Mouse (Mus musculus) left cerebral cortex, postnatal 14 days (tissue): ENCODE data around the gene Pptc7. TPM values are rescaled to one million over a fixed set of nuclear protein-coding genes. Genes with fewer than 3 reads are reported as not detected.

Source experiments
- DNase-seq, 2 experiments: peaks; one replicate each; pipeline ENCODE4 v3.0.0; 2021 to 2022; ENCODE audit warnings: low spot score in 2 of 2, mixed read lengths in 1 of 2
- intact Hi-C: fragments of 180-260 bp; cut with DNase I; formaldehyde crosslinking; loops from one replicate; pipeline ENCODE4 v1.15.1; 2025
- total RNA-seq, 2 experiments: library from RNA; stranded (reverse); gene quantifications; 2 replicates each; pipeline ENCODE4 v1.2.3; 2021

The Pptc7 gene
- total RNA-seq, 2 experiments from 2014 or later = 30.4 to 31.9 TPM

GRCm38 (mm10) chr5:122291149-122291548 is 7.0 kb downstream of the Pptc7 start:
- intact Hi-C loops = no loop called here
- no peak for DNase-seq

- intact Hi-C loops = no loop called here
- DNase-seq = no peak
Observed at GRCm38 (mm10) chr5:122291553-122292339, 7.6 kb downstream of the Pptc7 start.

GRCm38 (mm10) chr5:122293131-122293530 is 9.0 kb downstream of the Pptc7 start:
- intact Hi-C loops = no loop called here
- no peak for DNase-seq

GRCm38 (mm10) chr5:122294219-122294735 is 10.1 kb downstream of the Pptc7 start:
- intact Hi-C loops = no loop called here
- DNase-seq = no peak

GRCm38 (mm10) chr5:122295113-122295935 is 11.2 kb downstream of the Pptc7 start:
- DNase-seq = no peak
- intact Hi-C loops = no loop called here

- DNase-seq = peak in 1 of 2 experiments; percentile 35
Observed at GRCm38 (mm10) chr5:122300071-122300518, 15.9 kb downstream of the Pptc7 start.

GRCm38 (mm10) chr5:122302810-122303745 is 18.9 kb downstream of the Pptc7 start:
- intact Hi-C loops = no loop called here
- no peak for DNase-seq

More at GRCm38 (mm10) chr5:122300071-122300518, 15.9 kb downstream of the Pptc7 start:
- intact Hi-C loops = no loop called here

- intact Hi-C loops = no loop called here
Observed at GRCm38 (mm10) chr5:122303937-122304336, 19.8 kb downstream of the Pptc7 start.

GRCm38 (mm10) chr5:122304541-122304940 is 20.4 kb downstream of the Pptc7 start:
- no peak for DNase-seq
- intact Hi-C loops = no loop called here

More at GRCm38 (mm10) chr5:122303937-122304336, 19.8 kb downstream of the Pptc7 start:
- DNase-seq = no peak

GRCm38 (mm10) chr5:122305472-122305871 is 21.3 kb downstream of the Pptc7 start:
- intact Hi-C loops = no loop called here
- no peak for DNase-seq

GRCm38 (mm10) chr5:122306536-122306935 is 22.4 kb downstream of the Pptc7 start:
- no peak for DNase-seq
- intact Hi-C loops = no loop called here

- intact Hi-C loops = no loop called here
- no peak for DNase-seq
Observed at GRCm38 (mm10) chr5:122310699-122311098, 26.5 kb downstream of the Pptc7 start.

GRCm38 (mm10) chr5:122311692-122312091 is 27.5 kb downstream of the Pptc7 start:
- DNase-seq = no peak
- intact Hi-C loops = no loop called here

- DNase-seq = no peak
- intact Hi-C loops = no loop called here
Observed at GRCm38 (mm10) chr5:122312346-122312745, 28.2 kb downstream of the Pptc7 start.

- intact Hi-C loops = no loop called here
Observed at GRCm38 (mm10) chr5:122312942-122313684, 28.9 kb downstream of the Pptc7 start.

GRCm38 (mm10) chr5:122314966-122315667 is 31.0 kb downstream of the Pptc7 start:
- intact Hi-C loops = no loop called here
- peak; percentile 85 to 98 for DNase-seq

More at GRCm38 (mm10) chr5:122312942-122313684, 28.9 kb downstream of the Pptc7 start:
- no peak for DNase-seq

GRCm38 (mm10) chr5:122317329-122318045 is 33.3 kb downstream of the Pptc7 start:
- intact Hi-C loops = no loop called here
- peak in 1 of 2 experiments; percentile 47 for DNase-seq
